Mouse (Mus musculus): Measurements from ENCODE around the gene Vsig4. TPM values are rescaled to one million over a fixed set of nuclear protein-coding genes. Genes with fewer than 3 reads are reported as not detected.
"Not testable (repeated sequence)": the region's sequence is repeated elsewhere in the genome, so short reads cannot be mapped to it uniquely, and the experiment has no call there.

The Vsig4 gene
- polyA plus RNA-seq, 1 experiment from 2014 or later: not detected

DNA sequence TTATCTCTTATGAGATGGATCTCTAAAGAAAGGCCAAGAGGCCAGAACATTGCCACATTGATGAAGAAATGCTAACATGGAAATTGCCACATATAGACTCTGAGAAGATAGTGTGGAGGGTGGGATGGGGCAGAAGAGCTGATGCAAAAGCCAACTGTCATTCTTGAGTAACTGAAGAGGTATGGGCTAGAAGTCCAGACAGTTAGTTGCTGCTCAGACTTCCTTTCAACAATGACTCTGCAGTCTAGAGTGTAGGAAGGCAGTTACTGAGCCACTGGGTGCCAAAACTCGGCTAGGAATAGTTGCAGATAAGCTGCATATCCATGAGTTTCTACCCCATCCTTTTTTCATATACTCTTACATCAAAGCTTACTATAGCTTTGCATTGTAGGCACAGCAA is 75.2 kb downstream of the Vsig4 start:
- Histone ChIP-seq H3K9ac (replicated peaks; ENCODE audit: low read depth, low read length) (no peak overlapping the region), H3K4me1 (ENCODE audit: control insufficient read depth, insufficient read depth, low read length) (no peaks in the 10 kb centered on the region), H3K27ac (ENCODE audit: low read depth, low read length) (no peak overlapping the region), H3K4me3 (ENCODE audit: low read depth, low read length) (no peak overlapping the region), H3K36me3 (ENCODE audit: control insufficient read depth, insufficient read depth, low read length) (no peaks in the 10 kb centered on the region), H3K4me2 (ENCODE audit: low read depth, low read length) (no peak overlapping the region), H3K27me3 (ENCODE audit: control insufficient read depth, insufficient read depth, low read length) (no peaks in the 10 kb centered on the region), H3K9me3 (ENCODE audit: control insufficient read depth, low read length) (no peaks in the 10 kb centered on the region)
- 53% methylated on average over 1 of the region's 1 CpGs for WGBS
- ATAC-seq (ENCODE audit: low read depth): no peak

DNA sequence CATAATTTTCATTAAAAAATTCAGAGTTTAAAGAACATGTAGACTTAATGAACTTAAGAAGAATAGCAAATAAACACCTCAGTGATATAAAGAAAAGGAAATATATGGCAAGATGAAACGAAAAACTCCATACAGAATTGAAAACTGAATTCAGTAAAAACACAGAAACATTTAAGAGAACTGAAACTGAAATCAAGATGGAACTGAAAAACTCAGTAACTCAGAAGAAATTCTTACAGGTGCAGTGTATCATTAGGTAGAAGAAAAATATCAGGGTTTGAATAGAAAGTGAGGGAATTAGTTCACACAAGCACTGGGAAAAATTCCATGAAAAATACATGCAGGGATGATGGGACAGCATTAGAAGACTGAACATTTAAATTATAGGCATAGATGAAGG is 86.4 kb downstream of the Vsig4 start:
- WGBS: 44% methylated on average over 1 of the region's 1 CpGs
- no peaks in the 10 kb centered on the region for H3K36me3 ChIP-seq (ENCODE audit: control insufficient read depth, insufficient read depth, low read length)
- H3K27me3 ChIP-seq (ENCODE audit: control insufficient read depth, insufficient read depth, low read length): no peaks in the 10 kb centered on the region
- H3K4me3 ChIP-seq (ENCODE audit: low read depth, low read length): no peak overlapping the region
- H3K9me3 ChIP-seq (ENCODE audit: control insufficient read depth, low read length): no peaks in the 10 kb centered on the region
- no peaks in the 10 kb centered on the region for H3K4me1 ChIP-seq (ENCODE audit: control insufficient read depth, insufficient read depth, low read length)
- ATAC-seq (ENCODE audit: low read depth): no peak
- no peak overlapping the region for H3K4me2 ChIP-seq (ENCODE audit: low read depth, low read length)
- H3K27ac ChIP-seq (ENCODE audit: low read depth, low read length): no peak overlapping the region
- H3K9ac ChIP-seq (replicated peaks; ENCODE audit: low read depth, low read length): no peak overlapping the region

DNA sequence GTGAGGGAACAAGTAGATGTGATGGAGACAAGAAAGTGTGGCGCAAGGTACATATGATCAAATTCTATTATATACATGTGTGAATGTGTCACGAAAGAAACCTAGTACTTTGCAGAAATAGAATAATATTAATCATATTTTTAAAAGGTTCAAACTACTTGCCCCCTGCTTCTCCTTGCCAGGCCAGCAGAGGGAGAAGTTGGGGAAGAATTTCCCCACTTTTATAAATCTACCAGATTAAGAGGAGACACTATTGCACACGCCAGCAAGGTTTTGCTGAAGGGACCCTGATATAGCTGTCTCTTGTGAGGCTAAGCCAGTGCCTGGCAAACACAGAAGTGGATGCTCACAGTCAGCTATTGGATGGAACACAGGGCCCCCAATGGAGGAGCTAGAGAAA is 88.1 kb downstream of the Vsig4 start:
- not testable (repeated sequence) for H3K27ac ChIP-seq (ENCODE audit: low read depth, low read length); H3K4me2 ChIP-seq (ENCODE audit: low read depth, low read length); ATAC-seq (ENCODE audit: low read depth); H3K9me3 ChIP-seq (ENCODE audit: control insufficient read depth, low read length); H3K4me1 ChIP-seq (ENCODE audit: control insufficient read depth, insufficient read depth, low read length); H3K27me3 ChIP-seq (ENCODE audit: control insufficient read depth, insufficient read depth, low read length); H3K4me3 ChIP-seq (ENCODE audit: low read depth, low read length); H3K36me3 ChIP-seq (ENCODE audit: control insufficient read depth, insufficient read depth, low read length); H3K9ac ChIP-seq (replicated peaks; ENCODE audit: low read depth, low read length)
- WGBS: 93% methylated on average over 3 of the region's 3 CpGs

MicroRNA genes within 50 kb of the gene (microRNA counts, 519-probe panel; counts per million panel counts)
- not detected for microRNA mmu-miR-223

Small RNA genes within 50 kb of the gene (microRNA-seq; reads per million reads assigned to microRNA genes)
- gene Mir223: 107 reads per million, percentile 48 among the genes with 10 or more reads in this experiment

Other genes starting within 250 kb of the Vsig4 start
- gene Msn, start 197.4 kb downstream of the Vsig4 start, polyA plus RNA-seq (2014; fragmentation: Nextera tagmentation; extraction: Ambion mirVana): 30.1 and 53.3 TPM in 2 replicates
- 1.8 and 4.9 TPM in 2 replicates for gene Heph, start 161.9 kb upstream of the Vsig4 start, polyA plus RNA-seq (2014; fragmentation: Nextera tagmentation; extraction: Ambion mirVana)
- not detected in 2 replicates for gene Hsf3, start 162.9 kb upstream of the Vsig4 start, polyA plus RNA-seq (2014; fragmentation: Nextera tagmentation; extraction: Ambion mirVana)